Mouse (Mus musculus) small intestine, adult 2 months (tissue): ENCODE measurements around the gene Umodl1. TPM values are rescaled to one million over a fixed set of nuclear protein-coding genes. Genes with fewer than 3 reads are reported as not detected.
A peak's percentile ranks its signal among the peaks of the same experiment; 100 is the strongest.

ENCODE experiments used
- H3K27ac ChIP-seq: fragments of 200-500 bp; 2 replicates; pipeline ENCODE4 v1.5.1; 2012; ENCODE audit warnings: low read depth, low read length, control low read depth, inconsistent platforms; ENCODE audit not compliant: insufficient read depth
- H3K27me3 ChIP-seq: fragments of 200-500 bp; 2 replicates; pipeline ENCODE4 v1.6.1; 2012; ENCODE audit warnings: mild to moderate bottlenecking, moderate library complexity, low read length, inconsistent platforms; ENCODE audit not compliant: control insufficient read depth, insufficient read depth
- H3K36me3 ChIP-seq: fragments of 200-500 bp; 2 replicates; pipeline ENCODE4 v1.6.1; 2012; ENCODE audit warnings: mild to moderate bottlenecking, low read length, control low read depth, inconsistent platforms; ENCODE audit not compliant: control insufficient read depth, insufficient read depth
- H3K4me1 ChIP-seq: fragments of 200-500 bp; 2 replicates; pipeline ENCODE4 v1.6.1; 2012; ENCODE audit warnings: low read length, inconsistent platforms, mixed read lengths; ENCODE audit not compliant: control insufficient read depth, insufficient read depth, insufficient read length
- H3K4me3 ChIP-seq: fragments of 200-500 bp; 2 replicates; pipeline ENCODE4 v1.5.1; 2012; ENCODE audit warnings: low read depth, mild to moderate bottlenecking, control low read depth, inconsistent platforms, low read length, moderate library complexity
- CTCF ChIP-seq: fragments of 200-500 bp; IDR thresholded peaks from 2 replicates; pipeline ENCODE4 v1.5.1; 2012; ENCODE audit warnings: low read depth, mild to moderate bottlenecking, control low read depth, inconsistent platforms, low read length, moderate library complexity, mixed read lengths; ENCODE audit not compliant: insufficient replicate concordance, insufficient read length; ENCODE audit errors: extremely low read depth
- POLR2A ChIP-seq: fragments of 200-500 bp; IDR thresholded peaks from 2 replicates; pipeline ENCODE4 v1.6.1; 2012; ENCODE audit warnings: low read depth, mild to moderate bottlenecking, control low read depth, inconsistent platforms, low read length, moderate library complexity
- WGBS: fragments of 180-500 bp; shearing (Covaris S2); methylation state at CpG from one replicate; pipeline ENCODE4 v1.1.7; 2018; 5-methylcytosine and 5-hydroxymethylcytosine counted together
- polyA plus RNA-seq: library from polyadenylated mRNA; depleted of rRNA; stranded (reverse); fragments of >200 nt; gene quantifications from 2 replicates; pipeline ENCODE4 v1.2.3, GENCODE M21; 2012; rRNA removed

Gene Umodl1
- polyA plus RNA-seq, 1 experiment: 0.10 TPM

DNA sequence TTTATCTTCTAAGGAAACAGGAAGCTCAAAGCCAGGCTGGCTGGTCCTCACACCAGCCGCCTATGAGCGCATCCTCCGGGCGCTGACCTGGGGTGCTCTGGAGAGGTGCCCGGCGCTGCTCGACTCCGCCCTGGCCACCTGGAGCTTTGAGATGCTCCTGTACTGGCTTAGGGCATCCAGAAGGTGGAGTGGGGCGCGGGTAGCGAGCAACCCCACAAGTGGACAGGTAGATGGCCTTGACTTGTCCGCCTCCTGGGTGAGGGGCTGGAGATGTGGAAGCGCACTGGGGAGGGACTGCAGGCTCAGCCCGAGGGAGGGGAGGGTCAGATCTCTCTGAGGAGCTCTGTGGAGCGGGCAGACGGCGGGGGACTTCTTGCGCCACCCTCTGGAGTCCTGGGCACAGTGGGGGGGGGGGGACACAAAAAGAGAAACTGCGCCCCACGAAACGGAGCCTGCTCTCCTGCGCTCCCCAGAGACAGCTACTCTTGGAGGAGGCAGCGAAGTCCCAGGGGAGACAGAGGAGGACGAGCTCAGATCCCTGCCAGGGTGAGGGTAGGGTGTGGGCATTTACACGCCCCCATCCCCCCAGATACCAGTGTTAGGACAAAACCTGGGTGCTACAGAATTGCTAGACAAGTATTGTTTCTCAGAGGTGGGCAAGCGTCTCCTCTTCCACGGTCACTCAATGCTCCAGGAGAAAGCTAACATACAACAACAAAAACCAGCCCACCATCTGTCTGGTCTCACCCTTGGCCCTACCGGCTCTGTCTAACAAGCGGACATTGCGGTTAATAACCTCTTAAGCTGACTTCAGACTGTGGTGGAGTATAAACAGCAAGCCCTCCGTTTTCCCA, 103.7 kb downstream of the Umodl1 start:
- Histone ChIP-seq H3K4me3 (peak overlapping the region; percentile 72), H3K4me1 (peaks cover 4% of the 10 kb centered on the region; the same call in 1 of the 2 replicates), H3K36me3 (no peaks in the 10 kb centered on the region), H3K27me3 (peaks cover 12% of the 10 kb centered on the region), H3K27ac (peak overlapping the region; percentile 47)
- TF ChIP-seq CTCF: no peak
- no peak for TF ChIP-seq POLR2A
- WGBS: 3% methylated on average over 31 of the region's 31 CpGs

DNA sequence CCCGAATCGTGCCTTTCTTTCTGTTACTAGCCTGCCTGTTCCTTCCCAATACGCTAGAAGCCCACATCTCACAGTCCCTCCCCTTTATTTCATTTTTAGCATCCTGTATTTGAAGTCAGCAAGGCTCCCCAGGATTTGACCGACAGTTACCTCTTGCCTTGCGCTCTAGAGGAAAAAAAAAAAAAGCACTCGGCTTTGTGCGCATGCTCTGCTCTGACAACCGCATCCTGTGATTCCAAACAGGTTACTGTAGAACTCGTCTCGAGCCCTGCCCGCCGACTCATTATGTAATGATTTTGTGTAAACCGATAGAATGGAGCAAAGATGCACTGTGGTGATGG, 104.3 kb downstream of the Umodl1 start:
- TF ChIP-seq POLR2A (no peak), CTCF (no peak)
- WGBS: 2% methylated on average over 13 of the region's 13 CpGs
- H3K4me1 ChIP-seq: peaks cover 4% of the 10 kb centered on the region; the same call in 1 of the 2 replicates
- H3K27me3 ChIP-seq: peaks cover 12% of the 10 kb centered on the region
- peak overlapping the region; percentile 47 for H3K27ac ChIP-seq
- H3K36me3 ChIP-seq: no peaks in the 10 kb centered on the region
- H3K4me3 ChIP-seq: peak overlapping the region; percentile 72

DNA sequence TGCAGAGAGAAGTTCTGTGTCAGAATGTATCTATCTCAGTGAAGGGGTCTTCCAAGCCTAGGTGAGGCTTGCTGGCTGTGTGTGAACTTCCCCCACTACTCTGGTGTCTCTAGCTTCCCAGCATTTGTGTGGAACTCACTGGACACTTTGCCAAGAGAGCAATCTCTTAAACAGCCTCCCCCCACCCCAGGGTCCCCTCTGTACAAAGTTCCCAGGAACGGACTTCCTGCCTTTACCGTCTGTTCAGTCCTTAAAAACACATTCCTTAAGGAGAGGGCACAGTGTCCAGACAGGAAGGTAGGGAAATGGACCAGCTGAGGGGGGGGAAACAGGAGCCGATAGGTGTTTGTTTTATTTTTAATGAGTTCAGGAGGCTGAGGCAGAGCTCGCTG, 105.8 kb downstream of the Umodl1 start:
- no peak overlapping the region for H3K27ac ChIP-seq
- no peaks in the 10 kb centered on the region for H3K36me3 ChIP-seq
- TF ChIP-seq CTCF: no peak
- no peak for TF ChIP-seq POLR2A
- H3K4me1 ChIP-seq: peaks cover 4% of the 10 kb centered on the region; the same call in 1 of the 2 replicates
- WGBS: 67% methylated on average over 4 of the region's 4 CpGs
- H3K4me3 ChIP-seq: no peak overlapping the region
- H3K27me3 ChIP-seq: peaks cover 12% of the 10 kb centered on the region

Other genes starting within 250 kb of the Umodl1 start
- gene Glp1r, start 52.8 kb upstream of the Umodl1 start, polyA plus RNA-seq: 0.52 and 11.3 TPM in 2 replicates
- 1.6 and 2.5 TPM in 2 replicates for gene Abcg1, start 103.0 kb downstream of the Umodl1 start, polyA plus RNA-seq
- 5,248 and 10,550 TPM in 2 replicates for gene Tff3, start 175.0 kb downstream of the Umodl1 start, polyA plus RNA-seq
- 19.0 and 10,568 TPM in 2 replicates for gene Tff2, start 189.6 kb downstream of the Umodl1 start, polyA plus RNA-seq
- gene Tff1, start 210.6 kb downstream of the Umodl1 start, polyA plus RNA-seq: 7.6 and 3,319 TPM in 2 replicates
- gene Tmprss3, start 244.3 kb downstream of the Umodl1 start, polyA plus RNA-seq: 0.11 TPM in 1 of 2 replicates, not detected in the other